In genomic region chr19:30162808-30163207, GRCm38 (mm10) we compare ENCODE assay signal across 22 mouse cellular contexts. TPM values are rescaled to one million over a fixed set of nuclear protein-coding genes. Genes with fewer than 3 reads are reported as not detected.
DNase-seq lines count a peak whose midpoint lies in the region; ATAC-seq and TF ChIP-seq lines count a peak whose summit lies in the region.
"Had no signal": no experiment of that assay in that cellular context is flagged by ENCODE, and none has a peak within 500 bp of the region (broad histone marks: within the 10 kb centered on the region; RNA-seq: fewer than 3 reads in every experiment).

No protein-coding gene starts in this region.

- peak overlapping the region; percentile 59 for H3K27ac ChIP-seq in liver, adult 2 months (replicated peaks; ENCODE audit: insufficient read depth, low read depth, low read length)
- no peak overlapping the region for H3K27ac ChIP-seq in liver, embryonic 11.5 days (ENCODE audit: low read depth, low read length)
- no peak overlapping the region for H3K27ac ChIP-seq in kidney, postnatal 0 days
- H3K27ac ChIP-seq: embryonic facial prominence, embryonic 12.5 days; forebrain, embryonic 12.5 days; gastrocnemius, adult 2 months; heart, embryonic 13.5 days; hindbrain, embryonic 12.5 days had no signal

- WGBS in liver, adult 2 months: 35% methylated on average over 5 of the region's 5 CpGs
- 86% methylated on average over 5 of the region's 5 CpGs for WGBS in liver, embryonic 11.5 days
- 66% methylated on average over 5 of the region's 5 CpGs for WGBS in kidney, postnatal 0 days

- TF ChIP-seq POLR2A in liver, adult 2 months (IDR thresholded peaks at IDR 0.05; ENCODE audit: extremely low read depth, insufficient read depth, low read length): no peak

- H3K9ac ChIP-seq in liver, adult 2 months (ENCODE audit: low read depth, low read length): no peak overlapping the region
- H3K9ac ChIP-seq in liver, embryonic 11.5 days (ENCODE audit: low read depth, low read length): no peak overlapping the region
- no peak overlapping the region for H3K9ac ChIP-seq in kidney, postnatal 0 days (ENCODE audit: low read depth, low read length)
- H3K9ac ChIP-seq: embryonic facial prominence, embryonic 12.5 days; forebrain, embryonic 12.5 days; heart, embryonic 13.5 days; hindbrain, embryonic 12.5 days had no signal

- no peaks in the 10 kb centered on the region for H3K27me3 ChIP-seq in liver, adult 2 months (ENCODE audit: control insufficient read depth, insufficient read depth, low read length)
- no peaks in the 10 kb centered on the region for H3K27me3 ChIP-seq in liver, embryonic 11.5 days (replicated peaks; ENCODE audit: control insufficient read depth, insufficient read depth, low read length)
- H3K27me3 ChIP-seq in kidney, postnatal 0 days (ENCODE audit: insufficient read depth, low read length): no peaks in the 10 kb centered on the region
- H3K27me3 ChIP-seq: embryonic facial prominence, embryonic 12.5 days; forebrain, embryonic 12.5 days; heart, embryonic 13.5 days; hindbrain, embryonic 12.5 days had no signal

- no peaks in the 10 kb centered on the region for H3K9me3 ChIP-seq in liver, embryonic 11.5 days (ENCODE audit: control insufficient read depth, low read length)
- no peaks in the 10 kb centered on the region for H3K9me3 ChIP-seq in kidney, postnatal 0 days (replicated peaks; ENCODE audit: low read length)
- H3K9me3 ChIP-seq: embryonic facial prominence, embryonic 12.5 days; forebrain, embryonic 12.5 days; heart, embryonic 13.5 days; hindbrain, embryonic 12.5 days had no signal

- no peaks in the 10 kb centered on the region for H3K36me3 ChIP-seq in liver, adult 2 months (ENCODE audit: control insufficient read depth, insufficient read depth, low read length)
- H3K36me3 ChIP-seq in liver, embryonic 11.5 days (ENCODE audit: control insufficient read depth, insufficient read depth, low read length): no peaks in the 10 kb centered on the region
- H3K36me3 ChIP-seq in kidney, postnatal 0 days (ENCODE audit: insufficient read depth, low read length): no peaks in the 10 kb centered on the region
- H3K36me3 ChIP-seq: embryonic facial prominence, embryonic 12.5 days; heart, embryonic 13.5 days; hindbrain, embryonic 12.5 days had no signal

- H3K4me2 ChIP-seq in liver, embryonic 11.5 days: no peak overlapping the region
- H3K4me2 ChIP-seq in kidney, postnatal 0 days (ENCODE audit: low read length): no peak overlapping the region
- H3K4me2 ChIP-seq: embryonic facial prominence, embryonic 12.5 days; forebrain, embryonic 12.5 days; heart, embryonic 13.5 days; hindbrain, embryonic 12.5 days had no signal

- H3K4me1 ChIP-seq in liver, adult 2 months (ENCODE audit: control insufficient read depth, insufficient read depth, low read length): peaks cover 32% of the 10 kb centered on the region
- H3K4me1 ChIP-seq in liver, embryonic 11.5 days (replicated peaks; ENCODE audit: control insufficient read depth, insufficient read depth, low read length): 0 out of 2 replicates have a peak, but pooled peaks cover 2% of the 10 kb centered on the region
- no peaks in the 10 kb centered on the region for H3K4me1 ChIP-seq in kidney, postnatal 0 days (replicated peaks; ENCODE audit: insufficient read depth, low read length)
- H3K4me1 ChIP-seq: embryonic facial prominence, embryonic 12.5 days; heart, embryonic 13.5 days; hindbrain, embryonic 12.5 days had no signal

- DNase-seq in kidney, adult 18-20 months: peak; percentile 65
- no peak for DNase-seq in kidney, postnatal 10 days
- DNase-seq in liver, adult 2 months (ENCODE audit: extremely low read depth, low read depth, low spot score): peak; percentile 71
- DNase-seq in liver, embryonic 11.5 days (ENCODE audit: low spot score): no peak
- DNase-seq in kidney, postnatal 0 days (ENCODE audit: low spot score): no peak
- DNase-seq in kidney, postnatal 36 days: peak; percentile 67 to 90
- no peak for DNase-seq in spleen, postnatal 10 days (ENCODE audit: low spot score in 2 of 2)
- DNase-seq: adrenal gland, adult 2 months; adrenal gland, postnatal 25 days; cerebellum, adult 11-12 months; cerebellum, adult 9-10 months; cerebellum, postnatal 25 days; gastrocnemius, adult 2 months; gastrocnemius, postnatal 25 days; heart, postnatal 4 days had no signal

- TF ChIP-seq CTCF in liver, adult 2 months (IDR thresholded peaks at IDR 0.05; ENCODE audit: low read depth, low read length): peak; percentile 24; the same call in 1 of the 2 replicates
- no peak for TF ChIP-seq CTCF in kidney, postnatal 0 days (IDR thresholded peaks at IDR 0.05; ENCODE audit: low read depth)

- peaks cover 14% of the 10 kb centered on the region; the same call in 1 of the 2 replicates for H3K79me2 ChIP-seq in liver, adult 2 months (ENCODE audit: control insufficient read depth, insufficient read depth, low read length)

- no peak for ATAC-seq in liver, embryonic 11.5 days (replicated peaks; ENCODE audit: low FRiP score)
- ATAC-seq in kidney, postnatal 0 days (replicated peaks; ENCODE audit: low FRiP score, low read depth): peak; percentile 68
- ATAC-seq in megakaryocyte-erythroid progenitor cell, adult 5-6 weeks (replicated peaks; ENCODE audit: low FRiP score, low TSS enrichment, poor library complexity, severe bottlenecking): no peak
- ATAC-seq: forebrain, embryonic 16.5 days had no signal

- H3K4me3 ChIP-seq in liver, adult 2 months (ENCODE audit: insufficient read depth, low read depth, low read length): no peak overlapping the region
- H3K4me3 ChIP-seq in liver, embryonic 11.5 days (ENCODE audit: low read depth, low read length): no peak overlapping the region
- H3K4me3 ChIP-seq in kidney, postnatal 0 days (replicated peaks; ENCODE audit: low read depth, low read length): no peak overlapping the region
- H3K4me3 ChIP-seq: embryonic facial prominence, embryonic 12.5 days; forebrain, embryonic 12.5 days; gastrocnemius, adult 2 months; heart, embryonic 13.5 days; hindbrain, embryonic 12.5 days had no signal

RNA-seq across cellular contexts. Expression of gene Gldc, which starts 12.4 kb away (rescaled TPM):
- 64.2 and 98.4 TPM in 2 replicates for total RNA-seq in liver, adult 2 months (2014; rRNA removed)
- 94.1 and 134 TPM in 2 replicates for polyA plus RNA-seq in liver, adult 2 months (2012; rRNA removed)
- polyA plus RNA-seq in liver, embryonic 11.5 days (2014; fragmentation: Nextera tagmentation; extraction: Ambion mirVana): 22.2 and 24.7 TPM in 2 replicates
- 5.7 and 7.1 TPM in 2 replicates for polyA plus RNA-seq in kidney, postnatal 0 days (2015; fragmentation: Nextera tagmentation; extraction: Ambion mirVana)
- total RNA-seq in megakaryocyte-erythroid progenitor cell, adult 5-6 weeks (2014; fragmentation: Nextera tagmentation): not detected in 2 replicates
- total RNA-seq in megakaryocyte-erythroid progenitor cell, adult 5-6 weeks (2017): not detected in 2 replicates
- total RNA-seq: granulocyte monocyte progenitor cell, adult 5-6 weeks had no signal

Comparison
In these comparisons a context has a peak if more than half of its experiments do, and no peak if none do; other contexts are left out.
1. DNase-seq: peak in kidney, adult 18-20 months (single experiment), liver, adult 2 months (single experiment) and kidney, postnatal 36 days (2 of 2); none in kidney, postnatal 10 days (single experiment), liver, embryonic 11.5 days (single experiment), kidney, postnatal 0 days (single experiment) and spleen, postnatal 10 days (0 of 2).